Mouse (Mus musculus): ENCODE measurements at regions not wholly inside any gene's neighbourhood (a gene's known extent, or its start where the extent isn't known, plus 50 kb on each side); places are given as distances from the start of the nearest gene placed in this dataset.

- no peak for ATAC-seq (ENCODE audit: low FRiP score, low read depth)
- H3K36me3 ChIP-seq, result no peaks in the 10 kb centered on the region
- no peak overlapping the region for H3K9ac ChIP-seq
- no peak overlapping the region for H3K27ac ChIP-seq
- H3K4me2 ChIP-seq (replicated peaks), result no peak overlapping the region
- H3K4me1 ChIP-seq, result no peaks in the 10 kb centered on the region
- H3K27me3 ChIP-seq (replicated peaks), result no peaks in the 10 kb centered on the region
- no peak overlapping the region for H3K4me3 ChIP-seq
- H3K9me3 ChIP-seq, result no peaks in the 10 kb centered on the region
- WGBS, result 83% methylated on average over 8 of the region's 8 CpGs
These were observed 158.6 kb upstream of the Sesn3 start for GRCm38 (mm10) chr9:14116097-14116840.

- Histone ChIP-seq H3K9me3 (no peaks in the 10 kb centered on the region), H3K9ac (no peak overlapping the region), H3K4me2 (replicated peaks) (no peak overlapping the region), H3K27ac (no peak overlapping the region), H3K36me3 (no peaks in the 10 kb centered on the region), H3K4me3 (no peak overlapping the region), H3K27me3 (replicated peaks) (no peaks in the 10 kb centered on the region), H3K4me1 (no peaks in the 10 kb centered on the region)
- 92% methylated on average over 5 of the region's 5 CpGs for WGBS
- no peak for ATAC-seq (ENCODE audit: low FRiP score, low read depth)
These were observed 141.5 kb upstream of the Sesn3 start for GRCm38 (mm10) chr9:14133372-14133771.

- 64% methylated on average over 6 of the region's 6 CpGs for WGBS
- Histone ChIP-seq H3K4me1 (no peaks in the 10 kb centered on the region), H3K4me2 (replicated peaks) (no peak overlapping the region), H3K27ac (no peak overlapping the region), H3K36me3 (no peaks in the 10 kb centered on the region), H3K9ac (no peak overlapping the region), H3K4me3 (no peak overlapping the region), H3K27me3 (replicated peaks) (no peaks in the 10 kb centered on the region), H3K9me3 (no peaks in the 10 kb centered on the region)
- no peak for ATAC-seq (ENCODE audit: low FRiP score, low read depth)
These were observed 139.9 kb upstream of the Sesn3 start for GRCm38 (mm10) chr9:14134894-14135450.

- ATAC-seq (ENCODE audit: low FRiP score, low read depth), result no peak
- Histone ChIP-seq H3K4me1 (no peaks in the 10 kb centered on the region), H3K9me3 (no peaks in the 10 kb centered on the region), H3K4me3 (no peak overlapping the region), H3K27me3 (replicated peaks) (no peaks in the 10 kb centered on the region), H3K36me3 (no peaks in the 10 kb centered on the region), H3K4me2 (replicated peaks) (no peak overlapping the region), H3K27ac (no peak overlapping the region), H3K9ac (no peak overlapping the region)
- 94% methylated on average over 4 of the region's 4 CpGs for WGBS
These were observed 133.5 kb upstream of the Sesn3 start for GRCm38 (mm10) chr9:14141321-14141720.

GRCm38 (mm10) chr9:14143988-14144387, 130.9 kb upstream of the Sesn3 start:
- Histone ChIP-seq H3K4me3 (no peak overlapping the region), H3K27ac (no peak overlapping the region), H3K9ac (no peak overlapping the region), H3K36me3 (no peaks in the 10 kb centered on the region), H3K27me3 (replicated peaks) (no peaks in the 10 kb centered on the region), H3K9me3 (no peaks in the 10 kb centered on the region), H3K4me1 (no peaks in the 10 kb centered on the region), H3K4me2 (replicated peaks) (no peak overlapping the region)
- no peak for ATAC-seq (ENCODE audit: low FRiP score, low read depth)
- WGBS, result 48% methylated on average over 2 of the region's 2 CpGs

- no peak overlapping the region for H3K9ac ChIP-seq
- no peak for ATAC-seq (ENCODE audit: low FRiP score, low read depth)
- H3K9me3 ChIP-seq, result no peaks in the 10 kb centered on the region
- no peak overlapping the region for H3K4me2 ChIP-seq (replicated peaks)
- no peaks in the 10 kb centered on the region for H3K4me1 ChIP-seq
- no peaks in the 10 kb centered on the region for H3K27me3 ChIP-seq (replicated peaks)
- 91% methylated on average over 7 of the region's 7 CpGs for WGBS
- no peaks in the 10 kb centered on the region for H3K36me3 ChIP-seq
- no peak overlapping the region for H3K4me3 ChIP-seq
- H3K27ac ChIP-seq, result no peak overlapping the region
These were observed 127.8 kb upstream of the Sesn3 start for GRCm38 (mm10) chr9:14147088-14147487.

- no peak for ATAC-seq (ENCODE audit: low FRiP score, low read depth)
- no peaks in the 10 kb centered on the region for H3K36me3 ChIP-seq
- no peak overlapping the region for H3K4me2 ChIP-seq (replicated peaks)
- no peaks in the 10 kb centered on the region for H3K27me3 ChIP-seq (replicated peaks)
- no peak overlapping the region for H3K27ac ChIP-seq
- no peak overlapping the region for H3K4me3 ChIP-seq
- no peak overlapping the region for H3K9ac ChIP-seq
- H3K9me3 ChIP-seq, result no peaks in the 10 kb centered on the region
- WGBS, result 76% methylated on average over 4 of the region's 4 CpGs
- no peaks in the 10 kb centered on the region for H3K4me1 ChIP-seq
These were observed 127.1 kb upstream of the Sesn3 start for GRCm38 (mm10) chr9:14147731-14148130.

- Histone ChIP-seq H3K4me1 (no peaks in the 10 kb centered on the region), H3K4me2 (replicated peaks) (no peak overlapping the region), H3K4me3 (no peak overlapping the region), H3K9me3 (no peaks in the 10 kb centered on the region), H3K9ac (no peak overlapping the region), H3K36me3 (no peaks in the 10 kb centered on the region), H3K27me3 (replicated peaks) (no peaks in the 10 kb centered on the region), H3K27ac (no peak overlapping the region)
- ATAC-seq (ENCODE audit: low FRiP score, low read depth), result no peak
- 88% methylated on average over 9 of the region's 9 CpGs for WGBS
These were observed 124.6 kb upstream of the Sesn3 start for GRCm38 (mm10) chr9:14150288-14150687.

GRCm38 (mm10) chr9:14156967-14157366, 117.9 kb upstream of the Sesn3 start:
- no peaks in the 10 kb centered on the region for H3K27me3 ChIP-seq (replicated peaks)
- ATAC-seq (ENCODE audit: low FRiP score, low read depth), result no peak
- WGBS, result 79% methylated on average over 1 of the region's 1 CpGs
- H3K4me3 ChIP-seq, result no peak overlapping the region
- H3K4me1 ChIP-seq, result no peaks in the 10 kb centered on the region
- no peak overlapping the region for H3K4me2 ChIP-seq (replicated peaks)
- no peak overlapping the region for H3K9ac ChIP-seq
- no peaks in the 10 kb centered on the region for H3K36me3 ChIP-seq
- H3K27ac ChIP-seq, result no peak overlapping the region
- H3K9me3 ChIP-seq, result no peaks in the 10 kb centered on the region

GRCm38 (mm10) chr9:14158096-14158837, 116.6 kb upstream of the Sesn3 start:
- no peak overlapping the region for H3K9ac ChIP-seq
- H3K36me3 ChIP-seq, result no peaks in the 10 kb centered on the region
- 44% methylated on average over 9 of the region's 9 CpGs for WGBS
- H3K27me3 ChIP-seq (replicated peaks), result no peaks in the 10 kb centered on the region
- peaks cover 8% of the 10 kb centered on the region; the same call in 1 of the 2 replicates for H3K9me3 ChIP-seq
- H3K4me2 ChIP-seq (replicated peaks), result no peak overlapping the region
- no peaks in the 10 kb centered on the region for H3K4me1 ChIP-seq
- H3K4me3 ChIP-seq, result no peak overlapping the region
- no peak for ATAC-seq (ENCODE audit: low FRiP score, low read depth)
- H3K27ac ChIP-seq, result no peak overlapping the region

GRCm38 (mm10) chr9:14160207-14160606, 114.7 kb upstream of the Sesn3 start:
- Histone ChIP-seq H3K4me3 (no peak overlapping the region), H3K36me3 (no peaks in the 10 kb centered on the region), H3K27me3 (replicated peaks) (no peaks in the 10 kb centered on the region), H3K27ac (no peak overlapping the region), H3K4me1 (no peaks in the 10 kb centered on the region), H3K4me2 (replicated peaks) (no peak overlapping the region), H3K9me3 (peaks cover 8% of the 10 kb centered on the region; the same call in 1 of the 2 replicates), H3K9ac (no peak overlapping the region)
- ATAC-seq (ENCODE audit: low FRiP score, low read depth), result no peak
- 90% methylated on average over 1 of the region's 1 CpGs for WGBS

GRCm38 (mm10) chr9:14171589-14172240, 103.2 kb upstream of the Sesn3 start:
- Histone ChIP-seq H3K9ac (no peak overlapping the region), H3K27ac (no peak overlapping the region), H3K4me2 (replicated peaks) (no peak overlapping the region), H3K4me1 (peaks cover 33% of the 10 kb centered on the region), H3K4me3 (no peak overlapping the region), H3K9me3 (no peaks in the 10 kb centered on the region), H3K27me3 (replicated peaks) (no peaks in the 10 kb centered on the region), H3K36me3 (no peaks in the 10 kb centered on the region)
- 68% methylated on average over 2 of the region's 2 CpGs for WGBS
- no peak for ATAC-seq (ENCODE audit: low FRiP score, low read depth)

Measured in neural tube, embryonic 12.5 days (tissue).